Mouse (Mus musculus): Measurements from ENCODE around the gene Prcc.

GRCm38 (mm10) chr3:87829025-87829424 is 56.4 kb downstream of the Prcc start:
- TF ChIP-seq POLR2A (IDR thresholded peaks at IDR 0.05; ENCODE audit: borderline replicate concordance, low read depth, low read length), result no peak
- no peak for TF ChIP-seq CTCF (IDR thresholded peaks at IDR 0.05; ENCODE audit: low read depth, low read length)
